Mouse (Mus musculus) gastrocnemius, adult 8-10 months (tissue): ENCODE data around the gene Myom3. TPM values are rescaled to one million over a fixed set of nuclear protein-coding genes. Genes with fewer than 3 reads are reported as not detected.

Source experiments
- DNase-seq, 2 experiments: peaks; one replicate each; pipeline ENCODE4 v3.0.0; 2022; ENCODE audit warnings: low spot score in 2 of 2
- total RNA-seq, 4 experiments: library from RNA; stranded (reverse); gene quantifications; 2 replicates each; pipeline ENCODE4 v1.2.4; 2022

Myom3 gene
- total RNA-seq, 4 experiments from 2014 or later = 40.8 to 54.5 (median 43.3) TPM

GRCm38 (mm10) chr4:135804169-135804568 is 44.7 kb downstream of the Myom3 start:
- no peak for DNase-seq

- DNase-seq = no peak
Observed at GRCm38 (mm10) chr4:135814896-135815295, 55.4 kb downstream of the Myom3 start.

- DNase-seq = peak in 1 of 2 experiments; percentile 24
Observed at GRCm38 (mm10) chr4:135816905-135817622, 57.5 kb downstream of the Myom3 start.

GRCm38 (mm10) chr4:135818366-135818765 is 58.9 kb downstream of the Myom3 start:
- no peak for DNase-seq

DNA sequence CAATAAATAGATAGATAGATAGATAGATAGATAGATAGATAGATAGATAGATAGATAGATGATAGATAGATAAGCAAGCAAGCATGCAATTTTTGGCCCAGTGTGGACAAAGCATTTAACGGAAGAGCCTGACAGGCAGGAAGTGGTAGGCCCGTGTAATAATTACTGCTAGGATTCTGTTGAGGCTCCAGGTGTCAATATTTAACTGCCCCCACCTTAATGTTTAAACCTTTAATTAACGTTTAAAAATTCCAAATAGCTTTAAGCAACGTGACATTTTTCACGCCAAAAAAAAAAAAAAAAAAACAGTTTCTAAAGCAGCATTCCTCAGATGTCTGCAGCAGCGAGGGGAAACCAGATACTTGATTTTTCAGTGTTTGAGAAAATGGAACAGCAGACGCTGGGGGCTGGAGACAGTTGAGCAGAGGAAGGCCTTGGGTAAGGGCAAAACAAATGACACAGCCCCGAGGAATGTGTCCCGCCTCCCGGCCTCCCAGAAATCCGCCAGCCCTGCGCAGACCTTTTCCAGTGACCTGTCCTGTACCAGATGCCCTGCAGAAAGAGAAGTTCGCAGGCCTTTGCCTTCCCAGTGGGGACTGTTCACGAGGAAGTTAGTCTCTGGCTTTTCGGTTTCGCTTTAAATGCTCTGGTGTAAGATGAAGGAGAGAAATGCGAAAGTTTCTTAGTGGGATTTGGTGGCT is 60.5 kb downstream of the Myom3 start:
- DNase-seq = peak; percentile 27 to 44

DNA sequence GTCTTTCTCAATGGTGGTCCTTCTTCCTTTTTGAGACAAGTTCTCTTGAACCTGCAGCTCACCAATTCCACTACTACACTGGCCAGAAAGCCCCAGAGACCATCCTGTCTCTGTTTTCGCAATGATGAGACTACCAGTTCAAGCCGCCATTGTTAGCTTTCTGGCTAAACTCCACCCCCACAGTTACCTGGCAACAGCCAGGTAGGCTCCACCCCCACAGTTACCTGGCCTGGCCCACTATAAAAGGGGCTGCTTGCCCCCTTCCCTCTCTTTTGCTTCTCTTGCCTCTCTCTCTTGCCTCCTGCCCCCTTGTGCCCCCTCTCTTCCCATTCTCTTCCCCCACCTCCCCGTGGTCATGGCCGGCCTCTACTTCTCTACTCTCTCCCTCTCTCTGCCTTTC is 62.3 kb downstream of the Myom3 start:
- no peak for DNase-seq

DNA sequence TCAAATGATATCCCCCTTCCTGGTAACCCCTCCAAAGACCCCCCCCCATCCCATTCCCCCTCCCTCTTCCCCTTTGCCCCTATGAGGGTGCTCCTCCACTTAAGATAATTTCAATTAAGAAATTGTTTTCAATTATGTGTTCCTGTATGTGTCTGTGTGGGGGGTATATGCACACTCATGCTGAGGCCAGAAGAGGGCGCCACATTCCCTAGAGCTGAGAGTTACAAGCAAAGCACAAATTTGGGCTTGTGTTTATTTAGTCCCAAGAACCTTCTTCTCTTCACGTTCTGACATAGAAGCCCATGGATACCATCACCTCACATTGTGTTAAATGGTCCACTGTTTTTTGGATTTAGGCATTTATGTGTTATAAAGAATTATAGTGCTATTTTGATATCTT is 63.8 kb downstream of the Myom3 start:
- no peak for DNase-seq

DNA sequence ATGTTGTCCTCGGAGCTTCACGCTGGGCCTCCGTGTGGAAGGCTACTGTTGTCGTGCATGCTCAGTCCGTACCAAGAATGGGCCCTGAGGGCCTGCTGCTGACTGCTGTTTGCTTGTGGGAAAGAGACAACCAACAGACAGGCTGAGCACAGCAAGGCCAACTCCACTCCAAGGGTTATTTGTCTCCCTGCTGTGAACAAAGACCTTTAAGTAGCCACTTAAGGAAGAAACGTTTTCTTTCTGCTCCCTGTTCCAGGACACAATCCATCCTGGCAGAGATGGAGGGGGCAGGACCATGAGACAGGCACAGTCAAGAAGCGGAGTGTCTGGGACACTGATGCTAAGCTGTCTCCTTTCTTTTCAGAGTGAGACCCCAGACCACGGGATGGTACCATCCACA is 64.7 kb downstream of the Myom3 start:
- DNase-seq = no peak

DNA sequence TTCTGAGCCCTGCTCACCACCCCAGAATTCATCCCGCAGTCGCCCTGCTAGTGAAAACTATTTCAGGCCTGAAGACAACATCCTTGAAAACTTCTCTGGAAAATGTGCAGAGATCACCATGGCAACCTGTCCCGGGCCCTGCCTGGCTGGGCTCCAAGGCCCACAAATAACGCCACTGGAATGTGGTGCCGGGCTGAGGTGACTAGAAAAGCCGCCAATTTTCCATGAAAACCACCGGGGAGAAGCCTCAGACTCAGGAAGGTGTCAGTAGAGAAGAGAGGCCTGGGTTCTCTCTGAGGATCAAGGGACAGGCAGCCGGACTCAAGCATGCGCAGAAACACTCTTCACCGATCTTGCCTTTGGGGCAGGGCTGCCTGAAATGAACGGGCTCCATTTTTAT is 69.0 kb downstream of the Myom3 start:
- DNase-seq = peak; percentile 57 to 76

GRCm38 (mm10) chr4:135832070-135832469 is 72.6 kb downstream of the Myom3 start:
- DNase-seq = peak; percentile 29 to 41

- no peak for DNase-seq
Observed at GRCm38 (mm10) chr4:135833301-135834123, 74.0 kb downstream of the Myom3 start.

- DNase-seq = no peak
Observed at GRCm38 (mm10) chr4:135834124-135834717, 74.7 kb downstream of the Myom3 start.

DNA sequence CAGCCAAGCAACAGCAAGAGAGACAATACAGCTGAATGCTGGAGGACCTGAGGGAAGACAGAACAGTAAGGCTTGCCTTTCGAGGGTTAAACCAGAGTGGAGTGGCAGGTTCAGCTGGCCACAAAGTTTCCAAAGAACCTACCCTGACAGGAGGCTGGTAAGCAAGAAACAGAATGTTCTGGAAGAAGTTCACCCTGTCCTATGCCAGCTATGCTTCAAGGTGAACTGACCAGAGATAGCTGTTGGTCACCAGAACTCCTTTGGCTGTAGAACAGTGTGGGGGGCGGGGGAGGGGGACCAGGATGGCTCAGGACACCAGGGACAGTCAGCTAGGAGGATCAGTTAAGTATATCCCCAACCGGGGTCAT is 79.4 kb downstream of the Myom3 start:
- no peak for DNase-seq

GRCm38 (mm10) chr4:135839293-135840011 is 79.9 kb downstream of the Myom3 start:
- peak; percentile 33 to 34 for DNase-seq

DNA sequence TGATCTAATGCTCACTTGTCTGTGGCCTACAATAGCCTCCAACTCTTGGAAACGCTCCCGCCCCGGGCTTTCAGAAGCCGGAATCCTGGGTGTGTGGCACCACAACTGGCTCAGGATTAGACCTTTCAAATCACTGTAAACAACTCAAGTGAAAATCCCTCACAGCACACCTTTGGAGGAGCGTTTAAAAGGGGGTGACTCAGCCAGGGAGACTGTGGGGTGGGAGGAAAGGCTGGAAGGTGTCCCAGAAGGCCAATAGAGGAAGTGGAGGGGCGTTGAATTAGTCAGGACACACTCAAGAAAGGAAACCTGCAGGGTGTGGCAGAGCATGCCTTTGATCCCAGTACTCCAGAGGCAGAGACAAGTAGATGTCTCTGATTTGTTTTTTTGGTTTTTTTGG is 84.9 kb downstream of the Myom3 start:
- no peak for DNase-seq

DNA sequence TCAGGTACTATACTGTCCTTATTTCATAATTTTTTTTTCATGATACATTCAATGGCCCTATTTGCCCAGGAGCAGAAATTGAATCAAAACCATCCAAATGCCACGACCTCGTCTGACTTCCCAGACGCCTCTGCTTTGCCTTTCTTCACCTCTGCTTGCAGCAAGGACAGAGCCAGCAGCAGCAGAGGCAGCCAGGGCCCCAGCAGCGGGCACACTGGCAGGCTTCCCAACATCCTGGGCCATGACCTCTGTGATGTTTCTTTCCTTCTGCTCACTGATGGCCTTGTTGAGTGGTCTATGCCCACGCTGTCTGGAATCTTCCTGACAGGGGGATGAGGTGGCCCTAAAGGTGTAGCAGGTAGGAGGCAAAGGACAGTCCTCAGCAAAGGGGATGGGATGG is 88.1 kb downstream of the Myom3 start:
- no peak for DNase-seq

GRCm38 (mm10) chr4:135850411-135851095 is 91.0 kb downstream of the Myom3 start:
- no peak for DNase-seq

GRCm38 (mm10) chr4:135851942-135852341 is 92.4 kb downstream of the Myom3 start:
- no peak for DNase-seq

- DNase-seq = no peak
Observed at GRCm38 (mm10) chr4:135853987-135854546, 94.6 kb downstream of the Myom3 start.

GRCm38 (mm10) chr4:135854630-135855029 is 95.1 kb downstream of the Myom3 start:
- DNase-seq = no peak
